19 mouse cellular contexts compared by ENCODE assay signal in genomic region chr10:119876721-119877120, GRCm38 (mm10).
DNase-seq lines count a peak whose midpoint lies in the region; TF ChIP-seq lines count a peak whose summit lies in the region.
"Had no signal": no experiment of that assay in that cellular context is flagged by ENCODE, and none has a peak within 500 bp of the region (broad histone marks: within the 10 kb centered on the region; RNA-seq: fewer than 3 reads in every experiment).

No protein-coding gene starts in this region.

- no peak for TF ChIP-seq POLR2A in embryonic fibroblast, embryonic 13.5 days (IDR thresholded peaks at IDR 0.05; ENCODE audit: low read depth, low read length)

- DNase-seq in 416B (ENCODE audit: low read depth) = peak; percentile 32
- peak; percentile 35 for DNase-seq in Muller cell, postnatal 12 days (ENCODE audit: inconsistent ontology term)
- DNase-seq in hindbrain, embryonic 10.5 days (ENCODE audit: low spot score) = no peak
- no peak for DNase-seq in ovary, adult 18-20 months (ENCODE audit: low spot score)
- no peak for DNase-seq in cerebellum, postnatal 36 days
- DNase-seq: adrenal gland, postnatal 10 days; cerebellum, adult 11-12 months; cerebellum, adult 9-10 months; cerebellum, postnatal 25 days; gastrocnemius, adult 2 months; gastrocnemius, postnatal 36 days; heart, adult 11 months; heart, postnatal 36 days had no signal

- 89% methylated on average over 6 of the region's 6 CpGs for WGBS in hindbrain, embryonic 10.5 days

- no peaks in the 10 kb centered on the region for H3K9me3 ChIP-seq in hindbrain, embryonic 10.5 days
- H3K9me3 ChIP-seq: embryonic facial prominence, embryonic 13.5 days; forebrain, embryonic 10.5 days; heart, embryonic 13.5 days; hindbrain, embryonic 12.5 days had no signal

- no peak overlapping the region for H3K4me3 ChIP-seq in embryonic fibroblast, embryonic 13.5 days (ENCODE audit: insufficient read depth, low read length)
- H3K4me3 ChIP-seq in hindbrain, embryonic 10.5 days = no peak overlapping the region
- H3K4me3 ChIP-seq: embryonic facial prominence, embryonic 13.5 days; forebrain, embryonic 10.5 days; gastrocnemius, adult 2 months; heart, embryonic 13.5 days; hindbrain, embryonic 12.5 days had no signal

- no peaks in the 10 kb centered on the region for H3K36me3 ChIP-seq in hindbrain, embryonic 10.5 days
- H3K36me3 ChIP-seq: embryonic facial prominence, embryonic 13.5 days; forebrain, embryonic 10.5 days; G1E; heart, embryonic 13.5 days; hindbrain, embryonic 12.5 days had no signal

- no peaks in the 10 kb centered on the region for H3K27me3 ChIP-seq in hindbrain, embryonic 10.5 days (ENCODE audit: insufficient read depth, poor library complexity, severe bottlenecking)
- H3K27me3 ChIP-seq: embryonic facial prominence, embryonic 13.5 days; heart, embryonic 13.5 days; hindbrain, embryonic 12.5 days had no signal

- no peak for TF ChIP-seq CTCF in embryonic fibroblast, embryonic 13.5 days (IDR thresholded peaks at IDR 0.05; ENCODE audit: borderline replicate concordance, insufficient read depth, low read length)

- peaks cover 7% of the 10 kb centered on the region; the same call in 1 of the 2 replicates for H3K4me1 ChIP-seq in embryonic fibroblast, embryonic 13.5 days (ENCODE audit: control insufficient read depth, insufficient read depth, low read length)
- H3K4me1 ChIP-seq in hindbrain, embryonic 10.5 days (replicated peaks) = peaks cover 10% of the 10 kb centered on the region
- H3K4me1 ChIP-seq: heart, embryonic 13.5 days had no signal

- peak overlapping the region; percentile 73 for H3K27ac ChIP-seq in embryonic fibroblast, embryonic 13.5 days (ENCODE audit: insufficient read depth, low read length)
- no peak overlapping the region for H3K27ac ChIP-seq in hindbrain, embryonic 10.5 days
- H3K27ac ChIP-seq: embryonic facial prominence, embryonic 13.5 days; forebrain, embryonic 10.5 days; gastrocnemius, adult 2 months; heart, embryonic 13.5 days; hindbrain, embryonic 12.5 days had no signal

Comparison
In these comparisons a context has a peak if more than half of its experiments do, and no peak if none do; other contexts are left out.
1. DNase-seq: peak in 416B (single experiment) and Muller cell, postnatal 12 days (single experiment); none in hindbrain, embryonic 10.5 days (single experiment), ovary, adult 18-20 months (single experiment) and cerebellum, postnatal 36 days (0 of 2).